ENCODE assay signal across 21 mouse cellular contexts in the genomic region with DNA sequence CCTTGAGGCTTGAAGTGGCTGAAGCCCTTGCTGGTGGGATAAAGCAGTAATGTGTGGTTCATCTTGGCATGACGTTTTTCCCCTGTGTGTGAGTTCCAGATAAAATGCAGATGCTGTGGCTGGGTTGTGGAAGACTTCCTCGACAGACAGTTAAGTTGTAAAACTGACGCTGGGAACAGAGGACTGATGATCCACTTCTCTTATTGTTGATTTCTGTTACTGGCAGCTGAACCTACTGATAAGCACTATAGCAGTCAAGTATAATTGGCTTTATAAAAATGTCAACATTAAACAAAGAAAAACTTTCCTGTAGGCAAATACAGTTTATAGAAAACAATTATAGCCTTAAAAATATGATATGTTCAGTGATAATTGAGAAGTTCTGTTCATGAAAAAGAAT. TPM values are rescaled to one million over a fixed set of nuclear protein-coding genes. Genes with fewer than 3 reads are reported as not detected.
"Had no signal": no experiment of that assay in that cellular context is flagged by ENCODE, and none has a peak within 500 bp of the region (broad histone marks: within the 10 kb centered on the region; RNA-seq: fewer than 3 reads in every experiment).

No protein-coding gene starts in this region.

- H3K4me2 ChIP-seq: neural tube, embryonic 13.5 days; neural tube, embryonic 15.5 days; stomach, embryonic 15.5 days had no signal

- H3K36me3 ChIP-seq: neural tube, embryonic 13.5 days; neural tube, embryonic 15.5 days; stomach, embryonic 15.5 days had no signal

- H3K4me1 ChIP-seq: neural tube, embryonic 15.5 days had no signal

- H3K27ac ChIP-seq: neural tube, embryonic 13.5 days; neural tube, embryonic 15.5 days; stomach, embryonic 15.5 days; stomach, postnatal 0 days had no signal

- H3K27me3 ChIP-seq: neural tube, embryonic 13.5 days; neural tube, embryonic 15.5 days; stomach, embryonic 15.5 days had no signal

- DNase-seq: retina, postnatal 1 day; right cerebral cortex, adult 18-20 months; right cerebral cortex, postnatal 14 days; right cerebral cortex, postnatal 25 days; right cerebral cortex, postnatal 4 days; spleen, adult 18-20 months; thymus, adult 18-20 months; thymus, adult 2 months; thymus, postnatal 14 days; thymus, postnatal 25 days; thymus, postnatal 36 days; thymus, postnatal 4 days had no signal

- H3K4me3 ChIP-seq: neural tube, embryonic 13.5 days; neural tube, embryonic 15.5 days; stomach, embryonic 15.5 days had no signal

- H3K9ac ChIP-seq: neural tube, embryonic 13.5 days; neural tube, embryonic 15.5 days; stomach, embryonic 15.5 days had no signal

- H3K9me3 ChIP-seq: neural tube, embryonic 13.5 days; neural tube, embryonic 15.5 days; stomach, embryonic 15.5 days had no signal

RNA-seq across cellular contexts. Expression of a gene that starts 2.7 kb away (rescaled TPM):
- total RNA-seq: neutrophil, adult 5-6 weeks had no signal
- polyA plus RNA-seq: neural tube, embryonic 13.5 days; small intestine, adult 2 months; spleen, adult 2 months; stomach, embryonic 14.5 days; stomach, postnatal 0 days; thymus, adult 2 months; urinary bladder, adult 2 months had no signal
